Mouse (Mus musculus) small intestine, adult 2 months (tissue): ENCODE data around the gene Ddx27.

ENCODE experiments used
- CTCF ChIP-seq: fragments of 200-500 bp; IDR thresholded peaks from 2 replicates; pipeline ENCODE4 v1.5.1; 2012; ENCODE audit warnings: low read depth, mild to moderate bottlenecking, control low read depth, inconsistent platforms, low read length, moderate library complexity, mixed read lengths; ENCODE audit not compliant: insufficient replicate concordance, insufficient read length; ENCODE audit errors: extremely low read depth
- POLR2A ChIP-seq: fragments of 200-500 bp; IDR thresholded peaks from 2 replicates; pipeline ENCODE4 v1.6.1; 2012; ENCODE audit warnings: low read depth, mild to moderate bottlenecking, control low read depth, inconsistent platforms, low read length, moderate library complexity

DNA sequence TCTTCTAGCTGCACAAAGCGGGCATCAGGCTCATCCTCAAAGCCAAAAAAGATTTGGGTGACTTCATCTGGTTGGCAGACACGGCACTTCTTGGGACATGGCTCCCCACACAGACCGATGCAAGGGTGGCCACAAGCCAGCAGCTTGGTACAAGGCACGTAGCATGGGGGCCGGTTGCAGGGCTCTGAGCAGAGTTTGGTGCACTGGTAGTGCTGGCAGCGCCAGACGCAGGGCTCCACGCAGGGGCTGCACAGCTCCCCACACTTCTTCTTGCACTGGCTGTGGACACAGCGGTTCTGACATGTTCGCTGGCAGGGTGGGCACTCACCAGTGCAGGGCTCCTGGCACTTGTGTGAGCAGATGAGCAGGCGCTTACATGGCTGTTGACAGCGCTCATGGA, 22.7 kb downstream of the Ddx27 start:
- TF ChIP-seq POLR2A (no peak), CTCF (no peak)
